12 mouse cellular contexts compared by ENCODE assay signal in the genomic region with DNA sequence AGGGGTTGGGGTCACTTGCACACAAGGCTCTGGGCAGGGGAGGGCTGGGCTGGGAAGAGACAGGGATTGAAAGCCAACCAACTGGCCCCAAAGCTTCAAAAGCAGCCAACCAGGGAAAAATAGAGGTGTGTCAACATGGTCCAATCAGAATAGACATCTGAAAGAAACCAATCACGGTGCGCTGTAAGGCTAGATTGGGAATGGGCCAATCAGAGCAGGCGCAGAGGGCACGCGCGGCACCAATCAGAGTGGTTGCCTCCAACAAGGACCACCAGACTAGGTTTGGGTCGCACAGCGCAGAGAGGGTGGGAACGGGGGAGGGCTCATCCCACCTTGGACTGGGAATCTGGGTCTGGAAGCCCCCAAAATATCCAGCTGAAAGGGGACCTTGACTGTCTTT.
A peak's percentile ranks its signal among the peaks of the same experiment; 100 is the strongest.
DNase-seq lines count a peak whose midpoint lies in the region; ATAC-seq lines count a peak whose summit lies in the region.
"Had no signal": no experiment of that assay in that cellular context is flagged by ENCODE, and none has a peak within 500 bp of the region (broad histone marks: within the 10 kb centered on the region; RNA-seq: fewer than 3 reads in every experiment).

No protein-coding gene starts in this region.

- peaks cover 15% of the 10 kb centered on the region; the same call in 1 of the 2 replicates for H3K36me3 ChIP-seq in limb, embryonic 10.5 days
- H3K36me3 ChIP-seq: liver, embryonic 15.5 days had no signal

- H3K27ac ChIP-seq in limb, embryonic 10.5 days, result 0 out of 2 replicates have a peak overlapping the region, but pooled peaks have one; percentile 14
- H3K27ac ChIP-seq: liver, embryonic 15.5 days had no signal

- no peak overlapping the region for H3K4me3 ChIP-seq in limb, embryonic 10.5 days
- H3K4me3 ChIP-seq: liver, embryonic 15.5 days had no signal

- WGBS in limb, embryonic 10.5 days, result 47% methylated on average over 9 of the region's 9 CpGs

- H3K9me3 ChIP-seq in limb, embryonic 10.5 days (replicated peaks), result no peaks in the 10 kb centered on the region
- H3K9me3 ChIP-seq: liver, embryonic 15.5 days had no signal

- 0 out of 2 replicates have a peak, but pooled peaks cover 7% of the 10 kb centered on the region for H3K27me3 ChIP-seq in limb, embryonic 10.5 days (ENCODE audit: low read depth, poor library complexity, severe bottlenecking)
- H3K27me3 ChIP-seq: liver, embryonic 15.5 days; Patski had no signal

- peaks cover 42% of the 10 kb centered on the region for H3K4me1 ChIP-seq in limb, embryonic 10.5 days

- DNase-seq in kidney, postnatal 10 days, result peak; percentile 26
- no peak for DNase-seq in kidney, adult 9 months
- peak; percentile 48 for DNase-seq in embryo, embryonic 10.5 days (ENCODE audit: low spot score)
- no peak for DNase-seq in limb, embryonic 10.5 days (ENCODE audit: low spot score)
- DNase-seq in retina, embryonic 14.5 days (ENCODE audit: low spot score), result peak; percentile 45
- no peak for DNase-seq in left cerebral cortex, adult 9 months (ENCODE audit: low spot score in 2 of 2)
- DNase-seq: layer of hippocampus, adult 9-11 months; right cerebral cortex, postnatal 25 days; thymus, postnatal 25 days had no signal

- no peak for ATAC-seq in inflammation-experienced regulatory T-cells, adult 6 months
- ATAC-seq: Patski had no signal

Comparison
In these comparisons a context has a peak if more than half of its experiments do, and no peak if none do; other contexts are left out.
1. DNase-seq: peak in kidney, postnatal 10 days (single experiment), embryo, embryonic 10.5 days (single experiment) and retina, embryonic 14.5 days (single experiment); none in kidney, adult 9 months (single experiment), limb, embryonic 10.5 days (single experiment) and left cerebral cortex, adult 9 months (0 of 2).